Mouse (Mus musculus) gastrocnemius, adult 2 months (tissue): ENCODE measurements around the gene Ss18l2. TPM values are rescaled to one million over a fixed set of nuclear protein-coding genes. Genes with fewer than 3 reads are reported as not detected.

Experiments used
- DNase-seq: peaks from one replicate; pipeline ENCODE4 v3.0.0; 2022
- H3K27ac ChIP-seq: fragments of 200-600 bp; 2 replicates; pipeline ENCODE4 v1.8.1; 2022; ENCODE audit warnings: mild to moderate bottlenecking
- H3K4me3 ChIP-seq: fragments of 200-600 bp; 2 replicates; pipeline ENCODE4 v1.8.1; 2022; ENCODE audit warnings: mild to moderate bottlenecking, moderate library complexity
- CTCF ChIP-seq: fragments of 200-600 bp; IDR thresholded peaks from 2 replicates; pipeline ENCODE4 v1.8.1; 2022; ENCODE audit warnings: antibody characterized with exemption, mild to moderate bottlenecking, moderate library complexity
- intact Hi-C: fragments of 180-260 bp; cut with DNase I; formaldehyde crosslinking; loops from one replicate; pipeline ENCODE4 v1.15.1; 2025
- total RNA-seq, 2 experiments: library from RNA; stranded (reverse); gene quantifications; 2 replicates each; pipeline ENCODE4 v1.2.3; 2021

Gene Ss18l2
- total RNA-seq, 2 experiments from 2014 or later = 108 to 137 TPM

GRCm38 (mm10) chr9:121677476-121677875 is 32.7 kb upstream of the Ss18l2 start:
- H3K4me3 ChIP-seq = no peak overlapping the region
- intact Hi-C loops = loop anchor here (5.0 kb wide), 2 partner anchors 200 to 430 kb away; no protein-coding TSS in a partner anchor
- no peak for DNase-seq
- peak overlapping the region; percentile 6; the same call in 1 of the 2 replicates for H3K27ac ChIP-seq
- no peak for TF ChIP-seq CTCF

GRCm38 (mm10) chr9:121679549-121679948 is 30.6 kb upstream of the Ss18l2 start:
- peak overlapping the region; percentile 53 for H3K27ac ChIP-seq
- intact Hi-C loops = loop anchor here (1.0 to 5.0 kb wide), 3 partner anchors 37 to 432 kb away; partner anchors contain the start of genes Lyzl4 and Vipr1
- H3K4me3 ChIP-seq = no peak overlapping the region
- peak; percentile 75 for TF ChIP-seq CTCF
- DNase-seq = peak; percentile 76

- intact Hi-C loops = no loop called here
- no peak overlapping the region for H3K4me3 ChIP-seq
- no peak for DNase-seq
- H3K27ac ChIP-seq = no peak overlapping the region
- TF ChIP-seq CTCF = no peak
Observed at GRCm38 (mm10) chr9:121681191-121681590, 28.9 kb upstream of the Ss18l2 start.

GRCm38 (mm10) chr9:121682037-121682680 is 28.0 kb upstream of the Ss18l2 start:
- H3K4me3 ChIP-seq = no peak overlapping the region
- intact Hi-C loops = no loop called here
- no peak for TF ChIP-seq CTCF
- no peak overlapping the region for H3K27ac ChIP-seq
- DNase-seq = no peak

- Histone ChIP-seq H3K4me3 (no peak overlapping the region), H3K27ac (no peak overlapping the region)
- DNase-seq = no peak
- intact Hi-C loops = no loop called here
- no peak for TF ChIP-seq CTCF
Observed at GRCm38 (mm10) chr9:121684702-121685101, 25.4 kb upstream of the Ss18l2 start.

- no peak overlapping the region for H3K27ac ChIP-seq
- no peak for DNase-seq
- H3K4me3 ChIP-seq = no peak overlapping the region
- intact Hi-C loops = no loop called here
- no peak for TF ChIP-seq CTCF
Observed at GRCm38 (mm10) chr9:121690200-121690651, 19.9 kb upstream of the Ss18l2 start.

- Histone ChIP-seq H3K4me3 (no peak overlapping the region), H3K27ac (no peak overlapping the region)
- DNase-seq = no peak
- intact Hi-C loops = no loop called here
- no peak for TF ChIP-seq CTCF
Observed at GRCm38 (mm10) chr9:121690734-121691133, 19.4 kb upstream of the Ss18l2 start.

- Histone ChIP-seq H3K4me3 (no peak overlapping the region), H3K27ac (no peak overlapping the region)
- DNase-seq = no peak
- intact Hi-C loops = no loop called here
- no peak for TF ChIP-seq CTCF
Observed at GRCm38 (mm10) chr9:121694736-121695135, 15.4 kb upstream of the Ss18l2 start.

- intact Hi-C loops = no loop called here
- no peak for DNase-seq
- H3K27ac ChIP-seq = no peak overlapping the region
- no peak for TF ChIP-seq CTCF
- no peak overlapping the region for H3K4me3 ChIP-seq
Observed at GRCm38 (mm10) chr9:121696626-121697025, 13.5 kb upstream of the Ss18l2 start.

- peak; percentile 81 for DNase-seq
- TF ChIP-seq CTCF = peak; percentile 97
- intact Hi-C loops = loop anchor here (2.0 kb wide), 1 partner anchor 133 kb away; no protein-coding TSS in a partner anchor
- H3K4me3 ChIP-seq = no peak overlapping the region
- H3K27ac ChIP-seq = no peak overlapping the region
Observed at GRCm38 (mm10) chr9:121697150-121698049, 12.7 kb upstream of the Ss18l2 start.

- Histone ChIP-seq H3K27ac (peak overlapping the region; percentile 99), H3K4me3 (peak overlapping the region; percentile 81)
- no peak for DNase-seq
- TF ChIP-seq CTCF = no peak
- intact Hi-C loops = no loop called here
Observed at GRCm38 (mm10) chr9:121704261-121704645, 5.9 kb upstream of the Ss18l2 start.

- intact Hi-C loops = no loop called here
- peak; percentile 93 for DNase-seq
- TF ChIP-seq CTCF = no peak
Observed at GRCm38 (mm10) chr9:121704646-121705625, 5.2 kb upstream of the Ss18l2 start, which contains the start of gene Sec22c. Sec22c (minus strand) TSS chr9:121705490.

More at GRCm38 (mm10) chr9:121704646-121705625, 5.2 kb upstream of the Ss18l2 start, which contains the start of gene Sec22c:
- Histone ChIP-seq H3K4me3 (peak within 1 kb of the TSS; percentile 81), H3K27ac (peak within 1 kb of the TSS; percentile 99)
